In the genomic region with DNA sequence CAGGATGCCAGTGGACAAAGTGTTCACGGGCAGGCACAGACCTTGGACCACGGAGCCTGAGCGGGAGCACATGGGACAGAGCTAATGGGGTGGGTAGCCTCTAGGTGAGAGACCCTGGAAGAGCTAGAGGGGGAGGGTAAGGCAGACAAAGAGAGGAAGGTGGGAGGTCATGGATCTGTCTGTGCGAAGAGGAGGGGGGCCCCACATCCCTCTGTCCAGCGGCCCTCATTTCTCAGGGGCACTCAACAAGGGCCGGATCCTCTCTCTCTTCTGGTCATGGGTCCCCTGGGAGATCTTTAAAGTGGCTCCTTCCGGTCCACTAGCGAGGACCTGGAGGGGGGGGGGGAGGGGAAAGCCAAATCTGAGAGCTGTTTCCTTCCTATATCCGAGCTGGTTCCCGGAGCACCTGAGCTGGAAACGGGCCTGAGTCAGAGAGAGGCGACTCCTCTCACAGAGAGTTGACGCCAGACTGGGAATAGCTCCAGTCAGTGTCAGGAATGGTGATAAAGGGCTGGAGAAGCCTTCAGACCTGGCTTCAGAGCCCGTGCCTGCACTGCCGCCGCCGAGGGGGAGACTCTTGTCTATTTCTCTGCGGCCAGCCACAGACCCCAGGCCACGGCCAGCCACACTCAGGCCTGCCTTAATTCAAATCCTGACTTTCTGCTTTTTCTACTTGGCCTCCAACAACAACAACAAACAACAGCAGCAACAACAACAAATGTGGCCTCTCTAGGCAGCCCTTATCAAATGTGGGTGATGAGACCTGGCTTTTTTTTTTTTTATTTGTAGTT, we compare ENCODE assay signal across 10 mouse cellular contexts. TPM values are rescaled to one million over a fixed set of nuclear protein-coding genes. Genes with fewer than 3 reads are reported as not detected.
DNase-seq lines count a peak whose midpoint lies in the region; ATAC-seq and TF ChIP-seq lines count a peak whose summit lies in the region.
"Had no signal": no experiment of that assay in that cellular context is flagged by ENCODE, and none has a peak within 500 bp of the region (broad histone marks: within the 10 kb centered on the region; RNA-seq: fewer than 3 reads in every experiment).

No protein-coding gene starts in this region.

- DNase-seq in adrenal gland, adult 2 months = peak; percentile 51
- DNase-seq in adrenal gland, postnatal 10 days = no peak
- DNase-seq in embryo, embryonic 10 days (ENCODE audit: low spot score) = peak; percentile 65
- no peak for DNase-seq in thymus, adult 2 months
- no peak for DNase-seq in frontal cortex, adult 2 months (ENCODE audit: extremely low spot score in 1 of 2, low spot score in 1 of 2)
- DNase-seq in lung, postnatal 10 days = no peak
- DNase-seq: layer of hippocampus, postnatal 36 days had no signal

- H3K9me3 ChIP-seq in hindbrain, embryonic 12.5 days (replicated peaks) = no peaks in the 10 kb centered on the region
- no peaks in the 10 kb centered on the region for H3K9me3 ChIP-seq in limb, embryonic 13.5 days

- H3K4me3 ChIP-seq in hindbrain, embryonic 12.5 days = no peak overlapping the region
- no peak overlapping the region for H3K4me3 ChIP-seq in limb, embryonic 13.5 days
- H3K4me3 ChIP-seq in thymus, adult 2 months (ENCODE audit: control insufficient read depth, insufficient read depth, low read length) = no peak overlapping the region

- H3K36me3 ChIP-seq in hindbrain, embryonic 12.5 days = no peaks in the 10 kb centered on the region
- H3K36me3 ChIP-seq in limb, embryonic 13.5 days = no peaks in the 10 kb centered on the region
- no peaks in the 10 kb centered on the region for H3K36me3 ChIP-seq in thymus, adult 2 months (ENCODE audit: control insufficient read depth, insufficient read depth, low read length)

- no peak for TF ChIP-seq POLR2A in thymus, adult 2 months (IDR thresholded peaks at IDR 0.05; ENCODE audit: control insufficient read depth, extremely low read depth, insufficient read depth, low read length, poor library complexity)

- peak overlapping the region; percentile 21; the same call in 1 of the 2 replicates for H3K4me2 ChIP-seq in hindbrain, embryonic 12.5 days (replicated peaks)
- 0 out of 2 replicates have a peak overlapping the region, but pooled peaks have one; percentile 9 for H3K4me2 ChIP-seq in limb, embryonic 13.5 days (replicated peaks)

- peaks cover 57% of the 10 kb centered on the region for H3K4me1 ChIP-seq in hindbrain, embryonic 12.5 days
- H3K4me1 ChIP-seq in limb, embryonic 13.5 days = peaks cover 48% of the 10 kb centered on the region
- H3K4me1 ChIP-seq in thymus, adult 2 months (replicated peaks; ENCODE audit: control insufficient read depth, insufficient read depth, low read length) = peaks cover 34% of the 10 kb centered on the region

- peaks cover 46% of the 10 kb centered on the region for H3K27me3 ChIP-seq in hindbrain, embryonic 12.5 days
- peaks cover 48% of the 10 kb centered on the region for H3K27me3 ChIP-seq in limb, embryonic 13.5 days
- no peaks in the 10 kb centered on the region; the same call in 1 of the 2 replicates for H3K27me3 ChIP-seq in thymus, adult 2 months (ENCODE audit: control insufficient read depth, insufficient read depth, low read length)

- H3K27ac ChIP-seq in hindbrain, embryonic 12.5 days = no peak overlapping the region; the same call in 1 of the 2 replicates
- no peak overlapping the region for H3K27ac ChIP-seq in limb, embryonic 13.5 days
- H3K27ac ChIP-seq in thymus, adult 2 months (ENCODE audit: control insufficient read depth, insufficient read depth, low read length) = no peak overlapping the region

- no peak for TF ChIP-seq CTCF in thymus, adult 2 months (IDR thresholded peaks at IDR 0.05; ENCODE audit: borderline replicate concordance, control insufficient read depth, extremely low read depth, insufficient read depth, low read length, poor library complexity)

- ATAC-seq in hindbrain, embryonic 12.5 days (ENCODE audit: low FRiP score) = no peak
- ATAC-seq in limb, embryonic 13.5 days (ENCODE audit: low FRiP score, low read depth) = no peak

- 4% methylated on average over 19 of the region's 19 CpGs for WGBS in hindbrain, embryonic 12.5 days
- WGBS in limb, embryonic 13.5 days = 13% methylated on average over 19 of the region's 19 CpGs
- 77% methylated on average over 19 of the region's 19 CpGs for WGBS in thymus, adult 2 months

- H3K9ac ChIP-seq in hindbrain, embryonic 12.5 days = 0 out of 2 replicates have a peak overlapping the region, but pooled peaks have one; percentile 20
- peak overlapping the region; percentile 35; the same call in 1 of the 2 replicates for H3K9ac ChIP-seq in limb, embryonic 13.5 days

RNA-seq across cellular contexts. Expression of a gene that starts 2.7 kb away (rescaled TPM):
- 1 to 10 TPM; 6.2 to 9.3 TPM for total RNA-seq in adrenal gland, adult 2 months (2021)
- polyA plus RNA-seq in adrenal gland, adult 2 months (2012; rRNA removed) = 28.5 and 31.8 TPM in 2 replicates
- total RNA-seq in adrenal gland, postnatal 10 days (2021) = 10 to 100 TPM; 12.3 to 21.7 TPM
- polyA plus RNA-seq in hindbrain, embryonic 12.5 days (2016; fragmentation: Nextera tagmentation; extraction: Ambion mirVana) = 8.5 and 8.9 TPM in 2 replicates
- 4.7 and 5.3 TPM in 2 replicates for polyA plus RNA-seq in limb, embryonic 13.5 days (2015; fragmentation: Nextera tagmentation; extraction: Ambion mirVana)
- 5.2 and 6.6 TPM in 2 replicates for polyA plus RNA-seq in thymus, adult 2 months (2012; rRNA removed)
- polyA plus RNA-seq in frontal cortex, adult 2 months (2012; rRNA removed) = 7.4 and 7.9 TPM in 2 replicates

RNA-seq across cellular contexts. Expression of a gene that starts 9.9 kb away (rescaled TPM):
- not detected for total RNA-seq in adrenal gland, adult 2 months (2021)
- not detected in 2 replicates for polyA plus RNA-seq in adrenal gland, adult 2 months (2012; rRNA removed)
- not detected for total RNA-seq in adrenal gland, postnatal 10 days (2021)
- polyA plus RNA-seq in hindbrain, embryonic 12.5 days (2016; fragmentation: Nextera tagmentation; extraction: Ambion mirVana) = 0.35 and 0.39 TPM in 2 replicates
- polyA plus RNA-seq in limb, embryonic 13.5 days (2015; fragmentation: Nextera tagmentation; extraction: Ambion mirVana) = not detected in 2 replicates
- polyA plus RNA-seq in thymus, adult 2 months (2012; rRNA removed) = not detected in 2 replicates
- polyA plus RNA-seq in frontal cortex, adult 2 months (2012; rRNA removed) = not detected in 2 replicates
- total RNA-seq: layer of hippocampus, postnatal 36 days had no signal
- polyA plus RNA-seq: neural tube, embryonic 14.5 days had no signal

RNA-seq across cellular contexts. Expression of a gene that starts 11.2 kb away (rescaled TPM):
- total RNA-seq in adrenal gland, adult 2 months (2021) = 10 to 100 TPM in 1 of 2 experiments, 1 to 10 TPM in 1; 8.3 to 11.0 TPM
- 11.1 and 13.0 TPM in 2 replicates for polyA plus RNA-seq in adrenal gland, adult 2 months (2012; rRNA removed)
- total RNA-seq in adrenal gland, postnatal 10 days (2021) = 10 to 100 TPM in 1 of 2 experiments, 1 to 10 TPM in 1; 7.9 to 10.1 TPM
- polyA plus RNA-seq in hindbrain, embryonic 12.5 days (2016; fragmentation: Nextera tagmentation; extraction: Ambion mirVana) = 18.3 TPM in 2 replicates
- 15.6 and 17.8 TPM in 2 replicates for polyA plus RNA-seq in limb, embryonic 13.5 days (2015; fragmentation: Nextera tagmentation; extraction: Ambion mirVana)
- 14.8 and 15.1 TPM in 2 replicates for polyA plus RNA-seq in thymus, adult 2 months (2012; rRNA removed)
- polyA plus RNA-seq in frontal cortex, adult 2 months (2012; rRNA removed) = 10.0 and 11.3 TPM in 2 replicates

RNA-seq across cellular contexts. Expression of a gene that starts 13.1 kb away (rescaled TPM):
- not detected for total RNA-seq in adrenal gland, adult 2 months (2021)
- polyA plus RNA-seq in adrenal gland, adult 2 months (2012; rRNA removed) = 0.09 TPM in 1 of 2 replicates, not detected in the other
- total RNA-seq in adrenal gland, postnatal 10 days (2021) = not detected
- polyA plus RNA-seq in hindbrain, embryonic 12.5 days (2016; fragmentation: Nextera tagmentation; extraction: Ambion mirVana) = 0.31 and 0.66 TPM in 2 replicates
- 0.23 and 0.66 TPM in 2 replicates for polyA plus RNA-seq in limb, embryonic 13.5 days (2015; fragmentation: Nextera tagmentation; extraction: Ambion mirVana)
- polyA plus RNA-seq in thymus, adult 2 months (2012; rRNA removed) = not detected in 2 replicates
- not detected in 2 replicates for polyA plus RNA-seq in frontal cortex, adult 2 months (2012; rRNA removed)
- total RNA-seq: layer of hippocampus, postnatal 36 days had no signal
- polyA plus RNA-seq: neural tube, embryonic 14.5 days had no signal

RNA-seq across cellular contexts. Expression of a gene that starts 18.4 kb away (rescaled TPM):
- total RNA-seq in adrenal gland, adult 2 months (2021) = under 1 TPM; 0.31 to 0.66 TPM
- polyA plus RNA-seq in adrenal gland, adult 2 months (2012; rRNA removed) = 0.03 and 0.08 TPM in 2 replicates
- total RNA-seq in adrenal gland, postnatal 10 days (2021) = under 1 TPM; 0.45 to 0.51 TPM
- polyA plus RNA-seq in hindbrain, embryonic 12.5 days (2016; fragmentation: Nextera tagmentation; extraction: Ambion mirVana) = 0.46 and 1.3 TPM in 2 replicates
- polyA plus RNA-seq in limb, embryonic 13.5 days (2015; fragmentation: Nextera tagmentation; extraction: Ambion mirVana) = 1.8 and 2.0 TPM in 2 replicates
- 3.6 and 4.3 TPM in 2 replicates for polyA plus RNA-seq in thymus, adult 2 months (2012; rRNA removed)
- 0.36 and 0.44 TPM in 2 replicates for polyA plus RNA-seq in frontal cortex, adult 2 months (2012; rRNA removed)

Comparison
In these comparisons a context has a peak if more than half of its experiments do, and no peak if none do; other contexts are left out.
1. DNase-seq: peak in adrenal gland, adult 2 months (single experiment) and embryo, embryonic 10 days (single experiment); none in adrenal gland, postnatal 10 days (single experiment), thymus, adult 2 months (single experiment), frontal cortex, adult 2 months (0 of 2) and lung, postnatal 10 days (single experiment).